Comparison of ENCODE assay signal across 10 mouse cellular contexts in genomic region chr5:28859604-28860371, GRCm38 (mm10).
DNase-seq lines count a peak whose midpoint lies in the region; ATAC-seq lines count a peak whose summit lies in the region.
"Had no signal": no experiment of that assay in that cellular context is flagged by ENCODE, and none has a peak within 500 bp of the region (broad histone marks: within the 10 kb centered on the region; RNA-seq: fewer than 3 reads in every experiment).

No protein-coding gene starts in this region.

- 49% methylated on average over 9 of the region's 9 CpGs for WGBS in hindbrain, embryonic 13.5 days

- H3K9ac ChIP-seq in hindbrain, embryonic 13.5 days: no peak overlapping the region
- H3K9ac ChIP-seq: heart, embryonic 13.5 days; lung, embryonic 15.5 days had no signal

- H3K27me3 ChIP-seq in hindbrain, embryonic 13.5 days: no peaks in the 10 kb centered on the region
- H3K27me3 ChIP-seq: heart, embryonic 13.5 days; lung, embryonic 15.5 days had no signal

- no peak overlapping the region for H3K4me3 ChIP-seq in hindbrain, embryonic 13.5 days
- H3K4me3 ChIP-seq: heart, embryonic 13.5 days; lung, embryonic 15.5 days had no signal

- no peak overlapping the region for H3K4me2 ChIP-seq in hindbrain, embryonic 13.5 days
- H3K4me2 ChIP-seq: heart, embryonic 13.5 days; lung, embryonic 15.5 days had no signal

- DNase-seq in embryo, embryonic 10 days (ENCODE audit: low spot score): peak; percentile 10
- no peak for DNase-seq in embryo, embryonic 9.5 days (ENCODE audit: extremely low spot score)
- DNase-seq in left cerebral cortex, postnatal 36 days (ENCODE audit: low spot score in 2 of 2): peak; percentile 78 to 80
- peak; percentile 94 to 98 for DNase-seq in right cerebral cortex, postnatal 10 days (ENCODE audit: low spot score in 2 of 2)
- no peak for DNase-seq in kidney, postnatal 14 days
- no peak for DNase-seq in gastrocnemius, postnatal 14 days
- DNase-seq in lung, postnatal 14 days: no peak

- intact Hi-C loops in left cerebral cortex, postnatal 36 days (cut with DNase I): loop anchor here (10.0 kb wide), 1 partner anchor 335 kb away; the partner anchor contains the start of gene Rnf32
- intact Hi-C loops in gastrocnemius, postnatal 14 days (cut with DNase I; ENCODE audit: low total_unique reads): no loop called here

- ATAC-seq in hindbrain, embryonic 13.5 days (ENCODE audit: low FRiP score): peak; percentile 83

- H3K36me3 ChIP-seq in hindbrain, embryonic 13.5 days: no peaks in the 10 kb centered on the region
- H3K36me3 ChIP-seq: heart, embryonic 13.5 days; lung, embryonic 15.5 days had no signal

- H3K4me1 ChIP-seq in hindbrain, embryonic 13.5 days (replicated peaks): peaks cover 13% of the 10 kb centered on the region
- H3K4me1 ChIP-seq: lung, embryonic 15.5 days had no signal

- H3K27ac ChIP-seq in hindbrain, embryonic 13.5 days: peak overlapping the region; percentile 56; the same call in 1 of the 2 replicates
- H3K27ac ChIP-seq: heart, embryonic 13.5 days; lung, embryonic 15.5 days had no signal

- H3K9me3 ChIP-seq in hindbrain, embryonic 13.5 days: no peaks in the 10 kb centered on the region
- H3K9me3 ChIP-seq: heart, embryonic 13.5 days; lung, embryonic 15.5 days had no signal

Comparison
In these comparisons a context has a peak if more than half of its experiments do, and no peak if none do; other contexts are left out.
1. DNase-seq: peak in embryo, embryonic 10 days (single experiment), left cerebral cortex, postnatal 36 days (2 of 2) and right cerebral cortex, postnatal 10 days (2 of 2); none in embryo, embryonic 9.5 days (single experiment), kidney, postnatal 14 days (single experiment), gastrocnemius, postnatal 14 days (single experiment) and lung, postnatal 14 days (single experiment).